Mouse (Mus musculus) E14TG2a.4 (cell line): ENCODE measurements around the gene Asxl2.

Experiments used
- H3K27me3 ChIP-seq: 2 replicates; pipeline ENCODE4 v1.6.1; 2014; ENCODE audit warnings: low read length, control low read depth; ENCODE audit not compliant: insufficient read depth
- H3K36me3 ChIP-seq: 2 replicates; pipeline ENCODE4 v1.6.1; 2014; ENCODE audit warnings: low read length, control low read depth; ENCODE audit not compliant: insufficient read depth
- H3K4me1 ChIP-seq: replicated peaks from 2 replicates; pipeline ENCODE4 v1.6.1; 2014; ENCODE audit warnings: low read depth, low read length, control low read depth
- H3K4me3 ChIP-seq: replicated peaks from 2 replicates; pipeline ENCODE4 v1.5.1; 2014; ENCODE audit warnings: mild to moderate bottlenecking, low read length
- H3K9me3 ChIP-seq: 2 replicates; pipeline ENCODE4 v1.6.1; 2014; ENCODE audit warnings: low read length, control low read depth
- CTCF ChIP-seq: conservative IDR thresholded peaks from 2 replicates; pipeline ENCODE4 v1.5.1; 2014; ENCODE audit warnings: low read length
- NANOG ChIP-seq: IDR thresholded peaks from 2 replicates; pipeline ENCODE4 v1.6.1; 2014; ENCODE audit warnings: borderline replicate concordance, low read length, mixed read lengths
- POU5F1 ChIP-seq: IDR thresholded peaks from 2 replicates; pipeline ENCODE4 v1.6.1; 2014; ENCODE audit warnings: low read length, borderline replicate concordance

Gene Asxl2

DNA sequence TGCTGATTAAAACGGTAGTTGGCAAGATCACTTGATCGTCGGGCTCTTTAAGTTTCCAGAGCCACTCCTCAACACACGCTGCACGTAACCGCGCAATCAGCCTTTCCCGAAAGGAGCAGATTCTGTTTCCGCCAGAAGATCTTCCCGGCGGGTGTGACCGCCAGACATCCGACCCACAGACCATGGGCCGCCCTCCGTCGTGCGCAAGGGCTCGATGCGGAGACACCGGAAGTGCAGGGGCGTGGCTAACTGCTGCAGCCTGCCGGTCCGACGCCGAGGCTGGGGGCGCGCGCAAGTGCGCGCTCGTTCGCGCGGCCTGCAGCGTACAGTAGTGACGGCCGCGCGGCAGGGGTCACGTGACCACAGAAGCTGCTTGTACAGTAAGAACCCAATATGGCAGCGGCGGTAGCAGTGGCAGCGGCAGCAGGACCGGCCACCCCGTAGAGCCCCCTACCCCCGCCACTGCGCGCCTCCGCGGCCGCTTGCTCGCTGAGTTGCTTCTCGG is at the start of gene Asxl2:
Gene Asxl2 (plus strand): TSS at position 328 of the 505 bp plus-strand sequence.
- Histone ChIP-seq H3K27me3 (no peaks in the 10 kb centered on the region), H3K4me1 (peaks cover 68% of the 10 kb centered on the region), H3K9me3 (no peaks in the 10 kb centered on the region), H3K36me3 (peaks cover 50% of the 10 kb centered on the region), H3K4me3 (peak within 1 kb of the TSS; percentile 99)
- TF ChIP-seq NANOG: no peak
- no peak for TF ChIP-seq CTCF
- TF ChIP-seq POU5F1: no peak

- peaks cover 12% of the 10 kb centered on the region; the same call in 1 of the 2 replicates for H3K4me1 ChIP-seq
- no peaks in the 10 kb centered on the region for H3K9me3 ChIP-seq
- no peaks in the 10 kb centered on the region for H3K36me3 ChIP-seq
- H3K4me3 ChIP-seq: no peak overlapping the region
- no peaks in the 10 kb centered on the region for H3K27me3 ChIP-seq
- TF ChIP-seq NANOG (no peak), POU5F1 (no peak), CTCF (peak; percentile 45)
Measured at GRCm38 (mm10) chr12:3377190-3377589, 49.5 kb upstream of the Asxl2 start.

GRCm38 (mm10) chr12:3377755-3378154 is 48.9 kb upstream of the Asxl2 start:
- TF ChIP-seq NANOG (no peak), POU5F1 (no peak), CTCF (no peak)
- H3K4me1 ChIP-seq: peaks cover 12% of the 10 kb centered on the region; the same call in 1 of the 2 replicates
- H3K9me3 ChIP-seq: no peaks in the 10 kb centered on the region
- H3K4me3 ChIP-seq: no peak overlapping the region
- H3K27me3 ChIP-seq: no peaks in the 10 kb centered on the region
- H3K36me3 ChIP-seq: no peaks in the 10 kb centered on the region; the same call in 1 of the 2 replicates

DNA sequence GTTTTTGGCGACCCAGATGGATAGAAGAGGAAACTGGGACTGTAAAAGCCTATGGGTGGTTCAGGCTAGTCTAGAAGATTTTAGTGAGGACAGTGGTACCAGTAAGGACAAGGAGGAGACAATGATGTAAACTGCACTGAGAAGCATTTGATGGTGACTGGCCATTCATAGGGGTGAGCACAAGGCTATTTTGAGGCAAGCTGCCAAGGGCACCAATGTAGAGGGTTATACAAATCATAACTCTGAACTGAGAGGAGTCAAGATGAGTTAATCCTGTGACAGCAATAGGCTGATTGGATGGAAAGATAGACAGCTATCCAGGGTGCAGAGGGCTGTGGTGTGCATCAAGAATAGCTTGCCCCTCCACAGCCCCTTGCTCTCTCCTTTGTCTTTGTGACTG is 41.8 kb upstream of the Asxl2 start:
- no peak overlapping the region for H3K4me3 ChIP-seq
- no peak for TF ChIP-seq CTCF
- TF ChIP-seq NANOG: no peak
- H3K9me3 ChIP-seq: no peaks in the 10 kb centered on the region
- H3K36me3 ChIP-seq: no peaks in the 10 kb centered on the region; the same call in none of the 2 replicates
- peaks cover 32% of the 10 kb centered on the region for H3K4me1 ChIP-seq
- H3K27me3 ChIP-seq: no peaks in the 10 kb centered on the region

GRCm38 (mm10) chr12:3385271-3385670 is 41.4 kb upstream of the Asxl2 start:
- Histone ChIP-seq H3K36me3 (no peaks in the 10 kb centered on the region; the same call in none of the 2 replicates), H3K4me3 (no peak overlapping the region), H3K4me1 (peaks cover 35% of the 10 kb centered on the region), H3K27me3 (no peaks in the 10 kb centered on the region), H3K9me3 (no peaks in the 10 kb centered on the region)
- TF ChIP-seq CTCF (no peak), POU5F1 (no peak), NANOG (no peak)

GRCm38 (mm10) chr12:3385940-3386339 is 40.7 kb upstream of the Asxl2 start:
- TF ChIP-seq POU5F1: no peak
- no peak for TF ChIP-seq CTCF
- no peak for TF ChIP-seq NANOG
- H3K4me1 ChIP-seq: peaks cover 36% of the 10 kb centered on the region
- no peak overlapping the region for H3K4me3 ChIP-seq
- H3K9me3 ChIP-seq: no peaks in the 10 kb centered on the region
- no peaks in the 10 kb centered on the region for H3K27me3 ChIP-seq
- no peaks in the 10 kb centered on the region; the same call in none of the 2 replicates for H3K36me3 ChIP-seq

DNA sequence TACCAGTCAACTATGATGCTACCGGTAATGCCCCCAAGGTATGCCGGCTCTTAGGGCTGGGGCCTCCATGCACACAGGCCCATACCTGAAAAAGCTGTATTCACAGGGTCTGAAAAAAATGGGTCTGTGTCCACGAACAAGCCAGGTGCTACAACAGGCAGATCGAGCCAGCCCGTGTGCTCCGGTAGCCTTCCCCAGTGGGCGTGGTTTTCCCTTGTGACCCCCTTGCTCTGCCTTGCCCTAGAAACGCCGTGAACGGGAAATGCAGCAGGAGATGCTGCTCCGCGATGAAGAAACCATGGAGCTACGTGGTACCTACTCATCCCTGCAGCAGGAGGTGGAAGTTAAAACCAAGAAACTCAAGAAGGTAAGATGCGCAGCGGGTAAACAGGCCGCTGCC is 38.8 kb upstream of the Asxl2 start:
- Histone ChIP-seq H3K4me3 (peak overlapping the region; percentile 35), H3K9me3 (no peaks in the 10 kb centered on the region), H3K4me1 (peaks cover 39% of the 10 kb centered on the region), H3K36me3 (no peaks in the 10 kb centered on the region; the same call in 1 of the 2 replicates), H3K27me3 (no peaks in the 10 kb centered on the region)
- no peak for TF ChIP-seq CTCF
- no peak for TF ChIP-seq NANOG
- no peak for TF ChIP-seq POU5F1

DNA sequence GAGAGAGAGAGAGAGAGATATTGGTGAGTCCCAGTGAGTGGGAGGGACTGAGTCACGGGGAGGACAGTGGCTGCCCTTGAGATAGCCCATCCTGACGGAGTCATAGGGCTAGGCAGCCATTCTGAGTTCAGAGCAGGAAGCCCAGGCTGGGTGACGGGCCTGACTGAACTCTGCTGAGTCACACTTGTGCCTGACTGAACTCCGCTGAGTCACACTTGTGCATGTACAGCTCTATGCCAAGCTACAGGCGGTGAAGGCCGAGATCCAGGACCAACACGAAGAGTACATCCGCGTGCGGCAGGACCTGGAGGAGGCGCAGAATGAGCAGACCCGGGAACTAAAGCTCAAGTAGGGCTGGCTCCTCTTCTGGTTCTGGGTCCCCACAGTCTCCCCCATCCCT is 37.3 kb upstream of the Asxl2 start:
- TF ChIP-seq NANOG (no peak), POU5F1 (no peak), CTCF (no peak)
- H3K36me3 ChIP-seq: no peaks in the 10 kb centered on the region; the same call in 1 of the 2 replicates
- H3K9me3 ChIP-seq: no peaks in the 10 kb centered on the region
- no peak overlapping the region for H3K4me3 ChIP-seq
- H3K27me3 ChIP-seq: no peaks in the 10 kb centered on the region
- peaks cover 47% of the 10 kb centered on the region for H3K4me1 ChIP-seq

DNA sequence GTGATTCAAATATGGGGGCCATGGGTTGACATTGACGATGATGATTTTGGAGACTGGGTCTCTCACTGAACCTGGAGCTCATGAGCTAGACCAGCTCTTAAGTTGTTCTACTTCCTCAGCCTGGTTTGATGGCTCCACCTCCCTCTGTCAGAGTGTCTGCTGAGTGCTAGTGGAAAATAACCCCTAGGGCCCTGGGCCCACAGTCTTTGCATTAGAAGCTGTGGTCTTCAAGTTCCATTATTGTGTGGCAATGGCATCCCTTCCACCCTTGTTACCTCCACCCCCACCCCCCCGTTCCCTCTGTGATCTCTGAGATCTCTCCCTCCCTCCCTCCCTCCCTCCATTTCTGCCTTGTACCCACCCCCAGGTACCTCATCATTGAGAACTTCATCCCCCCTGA is 36.6 kb upstream of the Asxl2 start:
- Histone ChIP-seq H3K4me1 (peaks cover 47% of the 10 kb centered on the region), H3K36me3 (no peaks in the 10 kb centered on the region; the same call in 1 of the 2 replicates), H3K27me3 (no peaks in the 10 kb centered on the region), H3K9me3 (no peaks in the 10 kb centered on the region), H3K4me3 (no peak overlapping the region)
- TF ChIP-seq NANOG: no peak
- TF ChIP-seq POU5F1: no peak
- no peak for TF ChIP-seq CTCF
